Mouse (Mus musculus) lung, postnatal 25 days (tissue): Measurements from ENCODE around the gene AW549877.

Experiments used
- DNase-seq: peaks from one replicate; pipeline ENCODE4 v3.0.0; 2022; ENCODE audit warnings: low spot score

The AW549877 gene

GRCm38 (mm10) chr15:3984876-3985275 is 10.7 kb downstream of the AW549877 start:
- no peak for DNase-seq

- DNase-seq: no peak
Observed at GRCm38 (mm10) chr15:3982732-3983131, 12.8 kb downstream of the AW549877 start.

GRCm38 (mm10) chr15:3979871-3980270 is 15.7 kb downstream of the AW549877 start:
- peak; percentile 20 for DNase-seq

GRCm38 (mm10) chr15:3979061-3979848 is 16.3 kb downstream of the AW549877 start, which contains the start of gene Fbxo4:
Gene Fbxo4, minus strand, starts transcription at chr15:3979573.
- peak; percentile 91 for DNase-seq

GRCm38 (mm10) chr15:3978279-3978678 is 17.3 kb downstream of the AW549877 start:
- no peak for DNase-seq

GRCm38 (mm10) chr15:3973300-3973699 is 22.2 kb downstream of the AW549877 start:
- peak; percentile 56 for DNase-seq

GRCm38 (mm10) chr15:3970193-3970592 is 25.4 kb downstream of the AW549877 start:
- DNase-seq: no peak

GRCm38 (mm10) chr15:3969743-3970142 is 25.8 kb downstream of the AW549877 start:
- no peak for DNase-seq

- peak; percentile 34 for DNase-seq
Observed at GRCm38 (mm10) chr15:3962251-3962650, 33.3 kb downstream of the AW549877 start.

GRCm38 (mm10) chr15:3960094-3960493 is 35.5 kb downstream of the AW549877 start:
- no peak for DNase-seq

GRCm38 (mm10) chr15:3957982-3958381 is 37.6 kb downstream of the AW549877 start:
- peak; percentile 70 for DNase-seq

GRCm38 (mm10) chr15:3954971-3955370 is 40.6 kb downstream of the AW549877 start:
- peak; percentile 10 for DNase-seq

- DNase-seq: no peak
Observed at GRCm38 (mm10) chr15:3938132-3938531, 57.4 kb downstream of the AW549877 start.

GRCm38 (mm10) chr15:3936056-3936455 is 59.5 kb downstream of the AW549877 start:
- DNase-seq: no peak

- no peak for DNase-seq
Observed at GRCm38 (mm10) chr15:3933466-3933865, 62.1 kb downstream of the AW549877 start.
